Mouse (Mus musculus): Measurements from ENCODE around the gene Ddb1. TPM values are rescaled to one million over a fixed set of nuclear protein-coding genes. Genes with fewer than 3 reads are reported as not detected.

Ddb1 gene
- polyA plus RNA-seq, 1 experiment from 2014 or later = 100 TPM

DNA sequence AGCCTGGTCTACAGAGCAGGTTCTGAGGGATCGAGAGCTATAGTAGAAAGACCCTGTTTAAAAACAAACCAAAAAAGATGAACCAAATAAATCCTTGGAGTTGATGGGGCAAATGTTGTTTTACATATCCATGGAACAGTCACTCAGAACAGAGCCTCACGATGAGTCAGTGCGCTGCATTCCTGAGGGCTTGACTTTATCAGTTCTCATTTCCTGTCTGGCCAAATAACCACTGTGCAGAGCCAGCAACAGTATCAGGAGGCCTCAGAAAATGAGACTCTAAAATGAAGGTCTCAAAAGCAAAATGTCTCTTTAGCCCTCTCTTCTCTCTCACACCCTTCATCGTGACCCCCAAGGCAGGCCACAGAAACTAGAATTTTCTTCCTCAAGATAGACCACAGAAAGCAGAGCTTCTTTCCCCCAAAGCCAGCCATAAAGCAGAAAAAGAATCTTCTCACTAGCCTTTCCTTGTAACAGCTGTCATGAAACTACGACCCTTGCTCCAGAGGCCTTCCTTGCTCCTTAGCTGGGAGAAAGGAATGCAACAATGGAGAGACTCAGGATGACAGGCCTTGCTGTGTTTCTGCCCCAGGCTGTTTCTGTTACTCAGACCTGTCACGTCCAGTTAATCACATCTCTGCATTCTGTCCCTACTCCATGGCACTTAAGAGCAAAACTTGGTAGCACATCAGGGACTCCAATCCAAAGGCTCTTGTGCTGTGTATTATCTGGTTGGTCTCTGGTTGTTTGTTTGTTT is 43.4 kb upstream of the Ddb1 start:
- Histone ChIP-seq H3K9me3 (ENCODE audit: control insufficient read depth) (no peaks in the 10 kb centered on the region), H3K27me3 (replicated peaks; ENCODE audit: control insufficient read depth, insufficient read depth, low read length) (no peaks in the 10 kb centered on the region), H3K4me2 (replicated peaks; ENCODE audit: low read depth) (no peak overlapping the region), H3K27ac (ENCODE audit: low read depth, low read length) (0 out of 2 replicates have a peak overlapping the region, but pooled peaks have one; percentile 28), H3K36me3 (ENCODE audit: control insufficient read depth, insufficient read depth) (no peaks in the 10 kb centered on the region), H3K4me1 (replicated peaks; ENCODE audit: control insufficient read depth, insufficient read depth, low read length) (no peaks in the 10 kb centered on the region), H3K9ac (ENCODE audit: low read depth, low read length) (no peak overlapping the region), H3K4me3 (ENCODE audit: low read depth, low read length) (no peak overlapping the region)
- WGBS = 48% methylated on average over 6 of the region's 6 CpGs
- no peak for ATAC-seq
- TF ChIP-seq CTCF (IDR thresholded peaks at IDR 0.05; ENCODE audit: low read depth) = no peak

- Histone ChIP-seq H3K4me2 (replicated peaks; ENCODE audit: low read depth) (no peak overlapping the region), H3K4me1 (replicated peaks; ENCODE audit: control insufficient read depth, insufficient read depth, low read length) (no peaks in the 10 kb centered on the region), H3K27ac (ENCODE audit: low read depth, low read length) (no peak overlapping the region), H3K36me3 (ENCODE audit: control insufficient read depth, insufficient read depth) (no peaks in the 10 kb centered on the region), H3K9me3 (ENCODE audit: control insufficient read depth) (no peaks in the 10 kb centered on the region), H3K27me3 (replicated peaks; ENCODE audit: control insufficient read depth, insufficient read depth, low read length) (no peaks in the 10 kb centered on the region), H3K4me3 (ENCODE audit: low read depth, low read length) (no peak overlapping the region), H3K9ac (ENCODE audit: low read depth, low read length) (no peak overlapping the region)
- ATAC-seq = no peak
- WGBS = 66% methylated on average over 5 of the region's 5 CpGs
- no peak for TF ChIP-seq CTCF (IDR thresholded peaks at IDR 0.05; ENCODE audit: low read depth)
Observed at GRCm38 (mm10) chr19:10562351-10562750, 42.8 kb upstream of the Ddb1 start.

- WGBS = 81% methylated on average over 6 of the region's 6 CpGs
Observed at GRCm38 (mm10) chr19:10564278-10564677, 40.8 kb upstream of the Ddb1 start.

DNA sequence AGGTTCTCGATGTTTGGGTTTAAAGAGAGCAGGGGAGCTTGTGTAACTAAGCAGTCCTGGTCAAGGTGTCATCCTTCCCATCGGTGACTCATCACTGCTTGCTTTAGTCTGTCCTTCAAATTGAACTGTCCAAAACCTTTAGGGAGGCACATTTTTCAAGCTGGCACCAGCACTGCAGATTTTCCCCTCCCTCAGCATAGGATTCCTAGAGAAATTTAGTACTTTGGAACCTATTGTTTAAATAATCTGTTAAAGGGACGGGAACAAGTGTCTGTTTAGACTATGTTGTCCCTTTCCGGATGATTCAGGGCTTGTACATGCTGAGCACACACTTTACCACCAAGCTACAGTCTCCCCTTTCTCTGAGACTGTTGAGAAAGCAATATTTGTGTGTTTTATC is 39.9 kb upstream of the Ddb1 start:
- Histone ChIP-seq H3K27ac (ENCODE audit: low read depth, low read length) (no peak overlapping the region), H3K9me3 (ENCODE audit: control insufficient read depth) (no peaks in the 10 kb centered on the region), H3K4me1 (replicated peaks; ENCODE audit: control insufficient read depth, insufficient read depth, low read length) (no peaks in the 10 kb centered on the region), H3K27me3 (replicated peaks; ENCODE audit: control insufficient read depth, insufficient read depth, low read length) (no peaks in the 10 kb centered on the region), H3K36me3 (ENCODE audit: control insufficient read depth, insufficient read depth) (no peaks in the 10 kb centered on the region), H3K4me3 (ENCODE audit: low read depth, low read length) (no peak overlapping the region), H3K4me2 (replicated peaks; ENCODE audit: low read depth) (no peak overlapping the region), H3K9ac (ENCODE audit: low read depth, low read length) (no peak overlapping the region)
- ATAC-seq = no peak
- no peak for TF ChIP-seq CTCF (IDR thresholded peaks at IDR 0.05; ENCODE audit: low read depth)
- WGBS = 49% methylated on average over 4 of the region's 4 CpGs

More at GRCm38 (mm10) chr19:10564278-10564677, 40.8 kb upstream of the Ddb1 start:
- Histone ChIP-seq H3K4me1 (replicated peaks; ENCODE audit: control insufficient read depth, insufficient read depth, low read length) (no peaks in the 10 kb centered on the region), H3K27ac (ENCODE audit: low read depth, low read length) (no peak overlapping the region), H3K9me3 (ENCODE audit: control insufficient read depth) (no peaks in the 10 kb centered on the region), H3K36me3 (ENCODE audit: control insufficient read depth, insufficient read depth) (no peaks in the 10 kb centered on the region), H3K27me3 (replicated peaks; ENCODE audit: control insufficient read depth, insufficient read depth, low read length) (no peaks in the 10 kb centered on the region), H3K4me2 (replicated peaks; ENCODE audit: low read depth) (no peak overlapping the region), H3K4me3 (ENCODE audit: low read depth, low read length) (no peak overlapping the region), H3K9ac (ENCODE audit: low read depth, low read length) (no peak overlapping the region)
- ATAC-seq = no peak
- no peak for TF ChIP-seq CTCF (IDR thresholded peaks at IDR 0.05; ENCODE audit: low read depth)

DNA sequence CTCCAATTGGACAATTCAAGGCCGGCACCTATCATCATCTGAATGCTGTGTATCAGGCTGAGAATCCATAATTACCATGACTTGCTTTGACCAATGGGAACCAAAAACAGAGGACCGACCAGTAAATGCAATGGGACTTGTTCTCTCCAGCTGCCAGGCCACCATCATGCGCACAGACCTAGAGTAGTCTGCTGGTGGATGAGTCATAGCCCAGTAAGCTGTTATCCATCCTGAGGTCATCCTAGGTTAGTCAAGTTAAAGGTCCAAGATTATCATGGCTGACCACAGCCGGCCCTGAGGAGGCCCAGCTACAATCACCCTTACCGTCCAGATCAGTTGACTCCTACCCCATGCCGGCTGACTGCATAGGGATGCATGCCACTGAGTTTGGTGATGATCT is 35.5 kb upstream of the Ddb1 start:
- H3K27me3 ChIP-seq (replicated peaks; ENCODE audit: control insufficient read depth, insufficient read depth, low read length) = no peaks in the 10 kb centered on the region
- no peak overlapping the region for H3K4me3 ChIP-seq (ENCODE audit: low read depth, low read length)
- 91% methylated on average over 6 of the region's 6 CpGs for WGBS
- ATAC-seq = peak; percentile 33; the same call in 1 of the 2 replicates
- H3K4me1 ChIP-seq (replicated peaks; ENCODE audit: control insufficient read depth, insufficient read depth, low read length) = no peaks in the 10 kb centered on the region
- no peak for TF ChIP-seq CTCF (IDR thresholded peaks at IDR 0.05; ENCODE audit: low read depth)
- no peak overlapping the region for H3K27ac ChIP-seq (ENCODE audit: low read depth, low read length)
- peaks cover 25% of the 10 kb centered on the region for H3K36me3 ChIP-seq (ENCODE audit: control insufficient read depth, insufficient read depth)
- no peaks in the 10 kb centered on the region for H3K9me3 ChIP-seq (ENCODE audit: control insufficient read depth)
- no peak overlapping the region for H3K9ac ChIP-seq (ENCODE audit: low read depth, low read length)
- H3K4me2 ChIP-seq (replicated peaks; ENCODE audit: low read depth) = no peak overlapping the region

- Histone ChIP-seq H3K9me3 (ENCODE audit: control insufficient read depth) (no peaks in the 10 kb centered on the region), H3K4me1 (replicated peaks; ENCODE audit: control insufficient read depth, insufficient read depth, low read length) (0 out of 2 replicates have a peak, but pooled peaks cover 7% of the 10 kb centered on the region), H3K4me2 (replicated peaks; ENCODE audit: low read depth) (peak within 1 kb of the TSS; percentile 77), H3K27me3 (replicated peaks; ENCODE audit: control insufficient read depth, insufficient read depth, low read length) (no peaks in the 10 kb centered on the region), H3K4me3 (ENCODE audit: low read depth, low read length) (peak within 1 kb of the TSS; percentile 63), H3K27ac (ENCODE audit: low read depth, low read length) (peak within 1 kb of the TSS; percentile 69), H3K36me3 (ENCODE audit: control insufficient read depth, insufficient read depth) (peaks cover 16% of the 10 kb centered on the region), H3K9ac (ENCODE audit: low read depth, low read length) (peak within 1 kb of the TSS; percentile 59)
- peak; percentile 95 for ATAC-seq
- WGBS = under 1% methylated on average over 44 of the region's 44 CpGs
- TF ChIP-seq CTCF (IDR thresholded peaks at IDR 0.05; ENCODE audit: low read depth) = peak; percentile 75
Observed at GRCm38 (mm10) chr19:10576690-10577561, 28.2 kb upstream of the Ddb1 start, which contains the start of the genes Cyb561a3 and Tmem138. Gene Cyb561a3, plus strand, starts transcription at chr19:10577172. Gene Tmem138, minus strand, starts transcription at chr19:10577362.

Data from intestine, postnatal 0 days (tissue).